Mouse (Mus musculus): ENCODE measurements around the gene Igf2bp1. TPM values are rescaled to one million over a fixed set of nuclear protein-coding genes. Genes with fewer than 3 reads are reported as not detected.
A peak's percentile ranks its signal among the peaks of the same experiment; 100 is the strongest.
"Not testable (repeated sequence)": the region's sequence is repeated elsewhere in the genome, so short reads cannot be mapped to it uniquely, and the experiment has no call there.

Igf2bp1 gene
- polyA plus RNA-seq, 1 experiment = not detected

- Histone ChIP-seq H3K27ac (ENCODE audit: insufficient read depth, low read depth, low read length) (no peak overlapping the region), H3K4me1 (ENCODE audit: control insufficient read depth, insufficient read depth, low read length) (no peaks in the 10 kb centered on the region), H3K4me3 (ENCODE audit: insufficient read depth, low read length) (no peak overlapping the region)
- TF ChIP-seq POLR2A (IDR thresholded peaks at IDR 0.05; ENCODE audit: borderline replicate concordance, low read depth, low read length) (no peak), CTCF (IDR thresholded peaks at IDR 0.05; ENCODE audit: low read depth, low read length) (0 out of 2 replicates have a peak, but pooled peaks have one; percentile 8)
These were observed 79.3 kb downstream of the Igf2bp1 start for GRCm38 (mm10) chr11:95926398-95926797.

GRCm38 (mm10) chr11:95925976-95926375, 79.8 kb downstream of the Igf2bp1 start:
- H3K27ac ChIP-seq (ENCODE audit: insufficient read depth, low read depth, low read length) = no peak overlapping the region
- no peak overlapping the region for H3K4me3 ChIP-seq (ENCODE audit: insufficient read depth, low read length)
- no peak for TF ChIP-seq CTCF (IDR thresholded peaks at IDR 0.05; ENCODE audit: low read depth, low read length)
- TF ChIP-seq POLR2A (IDR thresholded peaks at IDR 0.05; ENCODE audit: borderline replicate concordance, low read depth, low read length) = no peak
- no peaks in the 10 kb centered on the region for H3K4me1 ChIP-seq (ENCODE audit: control insufficient read depth, insufficient read depth, low read length)

GRCm38 (mm10) chr11:95924215-95924614, 81.5 kb downstream of the Igf2bp1 start:
- H3K4me1 ChIP-seq (ENCODE audit: control insufficient read depth, insufficient read depth, low read length) = no peaks in the 10 kb centered on the region
- TF ChIP-seq CTCF (IDR thresholded peaks at IDR 0.05; ENCODE audit: low read depth, low read length) (no peak), POLR2A (IDR thresholded peaks at IDR 0.05; ENCODE audit: borderline replicate concordance, low read depth, low read length) (no peak)
- H3K27ac ChIP-seq (ENCODE audit: insufficient read depth, low read depth, low read length) = no peak overlapping the region
- H3K4me3 ChIP-seq (ENCODE audit: insufficient read depth, low read length) = no peak overlapping the region

- H3K4me3 ChIP-seq (ENCODE audit: insufficient read depth, low read length); H3K4me1 ChIP-seq (ENCODE audit: control insufficient read depth, insufficient read depth, low read length): not testable (repeated sequence)
These were observed 82.3 kb downstream of the Igf2bp1 start for GRCm38 (mm10) chr11:95923477-95923876.

GRCm38 (mm10) chr11:95921991-95922621, 83.6 kb downstream of the Igf2bp1 start:
- H3K4me3 ChIP-seq (ENCODE audit: insufficient read depth, low read length) = no peak overlapping the region
- no peak overlapping the region for H3K27ac ChIP-seq (ENCODE audit: insufficient read depth, low read depth, low read length)
- no peaks in the 10 kb centered on the region for H3K4me1 ChIP-seq (ENCODE audit: control insufficient read depth, insufficient read depth, low read length)
- TF ChIP-seq CTCF (IDR thresholded peaks at IDR 0.05; ENCODE audit: low read depth, low read length) (no peak), POLR2A (IDR thresholded peaks at IDR 0.05; ENCODE audit: borderline replicate concordance, low read depth, low read length) (no peak)

More at GRCm38 (mm10) chr11:95923477-95923876, 82.3 kb downstream of the Igf2bp1 start:
- H3K27ac ChIP-seq (ENCODE audit: insufficient read depth, low read depth, low read length) = not testable (repeated sequence)

- no peak overlapping the region for H3K4me3 ChIP-seq (ENCODE audit: insufficient read depth, low read length)
- no peak overlapping the region for H3K27ac ChIP-seq (ENCODE audit: insufficient read depth, low read depth, low read length)
- no peak for TF ChIP-seq POLR2A (IDR thresholded peaks at IDR 0.05; ENCODE audit: borderline replicate concordance, low read depth, low read length)
- TF ChIP-seq CTCF (IDR thresholded peaks at IDR 0.05; ENCODE audit: low read depth, low read length) = no peak
- no peaks in the 10 kb centered on the region for H3K4me1 ChIP-seq (ENCODE audit: control insufficient read depth, insufficient read depth, low read length)
These were observed 89.3 kb downstream of the Igf2bp1 start for GRCm38 (mm10) chr11:95916426-95916825.

GRCm38 (mm10) chr11:95915006-95915710, 90.6 kb downstream of the Igf2bp1 start:
- Histone ChIP-seq H3K27ac (ENCODE audit: insufficient read depth, low read depth, low read length) (no peak overlapping the region), H3K4me1 (ENCODE audit: control insufficient read depth, insufficient read depth, low read length) (no peaks in the 10 kb centered on the region), H3K4me3 (ENCODE audit: insufficient read depth, low read length) (no peak overlapping the region)
- TF ChIP-seq POLR2A (IDR thresholded peaks at IDR 0.05; ENCODE audit: borderline replicate concordance, low read depth, low read length) = no peak
- no peak for TF ChIP-seq CTCF (IDR thresholded peaks at IDR 0.05; ENCODE audit: low read depth, low read length)

GRCm38 (mm10) chr11:95914571-95914991, 91.2 kb downstream of the Igf2bp1 start, which contains the start of gene B4galnt2:
Gene B4galnt2 (minus strand): TSS chr11:95914891.
- Histone ChIP-seq H3K4me1 (ENCODE audit: control insufficient read depth, insufficient read depth, low read length) (no peaks in the 10 kb centered on the region), H3K27ac (ENCODE audit: insufficient read depth, low read depth, low read length) (no peak within 1 kb of the TSS), H3K4me3 (ENCODE audit: insufficient read depth, low read length) (no peak within 1 kb of the TSS)
- no peak for TF ChIP-seq POLR2A (IDR thresholded peaks at IDR 0.05; ENCODE audit: borderline replicate concordance, low read depth, low read length)
- no peak for TF ChIP-seq CTCF (IDR thresholded peaks at IDR 0.05; ENCODE audit: low read depth, low read length)

- Histone ChIP-seq H3K4me3 (ENCODE audit: insufficient read depth, low read length) (no peak overlapping the region), H3K4me1 (ENCODE audit: control insufficient read depth, insufficient read depth, low read length) (no peaks in the 10 kb centered on the region), H3K27ac (ENCODE audit: insufficient read depth, low read depth, low read length) (no peak overlapping the region)
- TF ChIP-seq POLR2A (IDR thresholded peaks at IDR 0.05; ENCODE audit: borderline replicate concordance, low read depth, low read length) = no peak
- TF ChIP-seq CTCF (IDR thresholded peaks at IDR 0.05; ENCODE audit: low read depth, low read length) = no peak
These were observed 91.7 kb downstream of the Igf2bp1 start for GRCm38 (mm10) chr11:95913959-95914566.

- no peak for TF ChIP-seq POLR2A (IDR thresholded peaks at IDR 0.05; ENCODE audit: borderline replicate concordance, low read depth, low read length)
- Histone ChIP-seq H3K27ac (ENCODE audit: insufficient read depth, low read depth, low read length) (no peak overlapping the region), H3K4me3 (ENCODE audit: insufficient read depth, low read length) (no peak overlapping the region), H3K4me1 (ENCODE audit: control insufficient read depth, insufficient read depth, low read length) (no peaks in the 10 kb centered on the region)
These were observed 94.2 kb downstream of the Igf2bp1 start for GRCm38 (mm10) chr11:95911579-95911978.
